Mouse (Mus musculus): Measurements from ENCODE around the gene Supt6. TPM values are rescaled to one million over a fixed set of nuclear protein-coding genes. Genes with fewer than 3 reads are reported as not detected.
A peak's percentile ranks its signal among the peaks of the same experiment; 100 is the strongest.
"Not testable (repeated sequence)": the region's sequence is repeated elsewhere in the genome, so short reads cannot be mapped to it uniquely, and the experiment has no call there.

Supt6 gene
- 100 to 1,000 TPM in 14 of 26 experiments, 10 to 100 TPM in 12; 79.8 to 175 (median 102) TPM for total RNA-seq (2018; cell fraction: chromatin; rRNA removed)
- 10 to 100 TPM; 41.9 to 59.2 (median 51.7) TPM for total RNA-seq (2018; cell fraction: cytosol; rRNA removed)
- total RNA-seq (2018; cell fraction: nucleus; rRNA removed), result 10 to 100 TPM; 62.5 to 89.5 (median 75.2) TPM
- polyA plus RNA-seq (2018), result 35.9 to 79.5 TPM (median 42.0 TPM) in 3 replicates

DNA sequence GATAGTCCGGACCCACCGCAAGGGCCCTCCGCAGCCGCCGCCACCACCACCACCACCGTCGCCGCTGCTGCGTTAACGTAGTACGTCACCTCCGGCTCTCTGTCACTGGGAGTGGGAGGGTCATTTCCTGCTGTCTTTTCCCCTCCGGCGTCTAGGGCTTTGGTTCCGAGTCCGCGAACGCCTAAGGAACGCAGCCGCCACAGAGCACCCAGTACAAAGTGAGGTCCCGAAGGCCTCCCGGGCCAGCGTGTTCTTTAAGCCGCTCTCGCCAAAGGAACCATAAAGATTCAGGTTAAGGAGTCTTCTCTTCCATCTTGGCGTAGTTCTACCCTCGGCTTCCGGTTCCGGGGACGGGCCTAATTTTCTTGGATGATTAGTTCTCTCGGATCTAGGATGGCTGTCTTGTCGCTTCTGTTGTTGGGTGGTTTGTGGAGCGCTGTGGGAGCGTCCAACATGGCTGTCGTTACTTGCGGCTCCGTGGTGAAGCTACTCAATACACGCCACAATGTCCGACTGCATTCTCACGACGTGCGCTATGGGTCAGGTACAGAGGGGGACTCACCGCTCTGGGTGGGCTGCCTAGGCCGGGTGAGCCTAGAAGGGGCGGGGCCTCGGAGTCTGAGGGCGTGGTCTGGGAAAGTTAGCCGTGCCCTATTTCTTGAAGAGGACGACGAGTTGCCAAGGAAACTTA, at the start of gene Supt6, which contains the start of gene Sdf2:
TSS of gene Supt6 (minus strand) at position 361 of the 691 bp plus-strand sequence.
TSS of gene Sdf2 (plus strand) at position 120 of the 691 bp plus-strand sequence.
- H3K27ac ChIP-seq, result peak within 1 kb of the TSS; percentile 97
- peaks cover 1% of the 10 kb centered on the region for H3K36me3 ChIP-seq (ENCODE audit: inconsistent target)
- H3K79me2 ChIP-seq (ENCODE audit: inconsistent target), result peaks cover 94% of the 10 kb centered on the region
- under 1% methylated on average over 49 of the region's 50 CpGs for WGBS (ENCODE audit: missing documents)
- H3K4me3 ChIP-seq (ENCODE audit: inconsistent target), result peak within 1 kb of the TSS; percentile 100

DNA sequence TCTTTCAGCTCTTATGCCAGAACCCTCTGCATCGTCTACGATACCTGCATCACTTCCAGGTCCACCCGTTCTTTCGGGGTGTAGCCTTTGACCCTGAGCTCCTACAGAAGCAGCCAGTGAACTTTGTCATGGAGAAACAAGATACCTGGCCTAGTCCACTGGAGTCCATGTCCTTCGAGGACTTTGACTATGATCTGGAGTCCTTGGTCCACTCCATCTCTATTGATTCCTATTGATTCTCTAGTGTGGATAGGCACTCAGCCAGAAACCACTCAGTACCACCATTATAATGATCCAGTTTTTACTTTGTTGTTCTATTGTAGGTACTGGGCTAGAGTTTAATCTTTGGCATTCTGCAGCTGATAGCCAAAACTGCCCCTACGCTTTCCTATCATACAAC, 48.8 kb upstream of the Supt6 start:
- Histone ChIP-seq H3K4me3 (ENCODE audit: inconsistent target) (no peak overlapping the region), H3K27ac (no peak overlapping the region), H3K79me2 (ENCODE audit: inconsistent target) (no peaks in the 10 kb centered on the region), H3K36me3 (ENCODE audit: inconsistent target) (peaks cover 17% of the 10 kb centered on the region)
- 92% methylated on average over 6 of the region's 6 CpGs for WGBS (ENCODE audit: missing documents)

DNA sequence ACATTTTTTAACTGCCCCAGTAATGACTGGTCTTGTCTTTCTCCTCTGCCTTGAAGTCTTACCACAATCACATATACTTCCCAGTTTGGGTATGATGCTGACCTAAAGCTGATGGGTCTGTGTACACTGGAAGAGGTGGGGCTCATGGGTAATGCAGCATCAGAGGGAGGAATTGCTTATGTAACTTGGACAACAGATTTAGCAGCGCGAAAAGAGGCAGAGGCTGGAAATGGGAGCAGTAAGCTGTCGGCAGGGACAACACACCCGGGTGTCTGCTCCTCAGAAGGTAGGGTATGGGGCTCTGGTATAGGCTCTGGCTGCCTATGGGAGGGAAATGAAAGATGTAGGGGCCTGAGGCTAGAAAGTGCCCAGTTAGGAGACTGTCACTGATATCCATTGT, 44.9 kb upstream of the Supt6 start, which contains the start of gene BC030499:
TSS of gene BC030499 (plus strand) at position 188 of the 400 bp plus-strand sequence.
- 96% methylated on average over 4 of the region's 4 CpGs for WGBS (ENCODE audit: missing documents)
- Histone ChIP-seq H3K27ac (no peak within 1 kb of the TSS), H3K36me3 (ENCODE audit: inconsistent target) (peaks cover 52% of the 10 kb centered on the region), H3K4me3 (ENCODE audit: inconsistent target) (no peak within 1 kb of the TSS), H3K79me2 (ENCODE audit: inconsistent target) (no peaks in the 10 kb centered on the region)

DNA sequence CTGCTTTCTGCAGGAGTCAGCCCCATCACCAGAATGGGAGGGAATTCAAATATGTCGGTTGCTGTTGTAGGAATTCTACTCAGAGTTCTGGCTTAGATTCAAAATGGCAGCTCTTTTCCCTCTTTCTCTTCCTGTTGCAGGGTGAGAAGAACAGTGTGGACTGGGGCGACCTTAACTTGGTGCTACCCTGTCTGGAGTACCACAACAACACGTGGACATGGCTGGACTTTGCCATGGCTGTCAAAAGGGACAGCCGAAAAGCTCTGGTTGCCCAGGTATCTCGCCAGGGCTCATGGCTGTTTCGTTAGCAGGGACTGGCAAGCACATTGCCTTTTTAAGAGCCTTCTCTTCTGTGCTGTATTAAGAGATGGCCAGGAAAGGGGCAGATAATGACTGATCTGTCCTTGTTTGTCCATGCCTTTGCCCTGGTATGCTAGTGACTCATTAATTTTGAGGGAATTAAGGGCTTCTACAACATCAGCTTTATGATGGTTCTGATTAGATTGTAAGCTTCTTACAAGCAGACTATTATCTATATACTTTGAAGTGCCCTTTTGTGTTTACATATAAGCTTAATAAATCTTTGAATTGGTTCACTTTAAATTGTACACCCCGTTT, 43.5 kb upstream of the Supt6 start:
- Histone ChIP-seq H3K4me3 (ENCODE audit: inconsistent target) (no peak overlapping the region), H3K79me2 (ENCODE audit: inconsistent target) (no peaks in the 10 kb centered on the region), H3K36me3 (ENCODE audit: inconsistent target) (peaks cover 66% of the 10 kb centered on the region), H3K27ac (no peak overlapping the region)
- 96% methylated on average over 7 of the region's 7 CpGs for WGBS (ENCODE audit: missing documents)

DNA sequence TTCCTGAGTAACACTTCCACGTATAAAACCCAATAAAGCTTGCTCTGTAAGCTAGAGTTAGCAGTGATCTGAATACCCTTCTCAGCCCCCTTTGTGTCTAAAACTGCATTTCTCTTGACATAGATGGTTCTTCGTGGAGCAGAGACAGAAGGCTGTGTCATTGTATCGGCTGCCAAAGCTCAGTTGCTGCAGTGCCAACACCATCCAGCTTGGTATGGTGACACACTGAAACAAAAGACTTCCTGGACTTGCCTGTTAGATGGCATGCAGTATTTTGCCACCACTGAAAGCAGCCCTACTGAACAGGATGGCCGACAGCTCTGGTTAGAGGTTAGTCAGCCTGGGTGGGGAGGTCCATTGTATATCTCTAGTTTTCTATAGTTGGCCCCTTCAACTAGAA, 33.8 kb upstream of the Supt6 start:
- H3K4me3 ChIP-seq (ENCODE audit: inconsistent target), result no peak overlapping the region
- peaks cover 79% of the 10 kb centered on the region for H3K36me3 ChIP-seq (ENCODE audit: inconsistent target)
- peaks cover 60% of the 10 kb centered on the region for H3K79me2 ChIP-seq (ENCODE audit: inconsistent target)
- no peak overlapping the region for H3K27ac ChIP-seq
- WGBS (ENCODE audit: missing documents), result 86% methylated on average over 4 of the region's 4 CpGs

DNA sequence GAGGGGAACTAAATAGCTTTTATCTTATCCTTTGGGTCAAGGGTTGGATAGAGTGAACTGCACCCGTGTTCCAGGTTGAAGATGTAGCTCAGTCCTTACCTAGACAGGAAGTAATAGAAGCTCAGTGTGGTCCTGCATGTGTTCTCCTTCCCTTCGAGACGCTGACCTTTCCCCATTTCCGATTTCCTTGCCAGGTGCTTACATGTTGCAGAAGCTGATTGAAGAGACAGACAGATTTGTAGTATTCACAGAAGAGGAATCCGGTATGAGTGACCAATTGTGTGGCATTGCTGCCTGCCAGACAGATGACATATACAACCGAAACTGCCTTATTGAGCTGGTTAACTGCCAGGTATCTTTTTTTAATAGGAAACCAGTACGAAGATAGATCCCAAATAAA, 33.1 kb upstream of the Supt6 start:
- no peak overlapping the region for H3K4me3 ChIP-seq (ENCODE audit: inconsistent target)
- 92% methylated on average over 7 of the region's 7 CpGs for WGBS (ENCODE audit: missing documents)
- no peak overlapping the region for H3K27ac ChIP-seq

DNA sequence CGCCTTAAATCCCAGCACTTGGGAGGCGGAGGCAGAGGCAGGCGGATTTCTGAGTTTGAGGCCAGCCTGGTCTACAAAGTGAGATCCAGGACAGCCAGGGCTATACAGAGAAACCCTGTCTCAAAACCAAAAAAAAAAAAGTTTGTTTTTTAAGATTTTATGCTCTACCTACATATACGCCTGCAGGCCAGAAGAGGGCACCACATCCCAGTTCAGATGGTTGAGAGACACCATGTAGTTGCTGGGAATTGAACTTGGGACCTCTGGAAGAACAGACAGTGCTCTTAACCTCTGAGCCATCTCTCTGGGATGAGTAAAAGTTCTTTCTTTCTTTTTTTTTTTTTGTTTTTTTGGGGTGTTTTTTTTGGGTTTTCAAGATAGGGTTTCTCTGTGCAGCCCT, 30.4 kb upstream of the Supt6 start:
- 93% methylated on average over 4 of the region's 4 CpGs for WGBS (ENCODE audit: missing documents)
- not testable (repeated sequence) for H3K27ac ChIP-seq; H3K4me3 ChIP-seq (ENCODE audit: inconsistent target)
- H3K36me3 ChIP-seq (ENCODE audit: inconsistent target), result peaks cover 79% of the 10 kb centered on the region
- peaks cover 78% of the 10 kb centered on the region for H3K79me2 ChIP-seq (ENCODE audit: inconsistent target)

More for the DNA sequence above, 33.1 kb upstream of the Supt6 start:
- Histone ChIP-seq H3K36me3 (ENCODE audit: inconsistent target) (peaks cover 79% of the 10 kb centered on the region), H3K79me2 (ENCODE audit: inconsistent target) (peaks cover 67% of the 10 kb centered on the region)

DNA sequence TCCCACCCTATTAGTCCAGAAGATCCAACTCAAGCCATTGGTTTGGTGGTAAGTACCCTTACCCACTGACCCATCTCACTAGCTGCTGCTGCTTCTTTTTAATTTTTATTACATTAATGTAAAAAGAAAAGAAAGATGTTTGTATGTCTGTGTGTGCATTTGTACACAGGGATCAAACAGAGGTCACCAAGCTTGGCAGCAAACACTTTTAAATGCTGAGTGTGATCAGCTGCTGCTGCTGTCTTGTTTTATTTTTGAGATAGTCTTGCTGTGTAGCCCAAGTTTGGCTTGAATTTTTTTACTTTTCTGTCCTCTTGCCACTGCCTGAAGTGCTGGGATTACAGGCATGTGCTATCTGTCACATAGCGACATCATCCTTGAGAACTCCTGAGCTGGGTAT, 29.8 kb upstream of the Supt6 start:
- Histone ChIP-seq H3K79me2 (ENCODE audit: inconsistent target) (peaks cover 78% of the 10 kb centered on the region), H3K36me3 (ENCODE audit: inconsistent target) (peaks cover 77% of the 10 kb centered on the region), H3K4me3 (ENCODE audit: inconsistent target) (no peak overlapping the region), H3K27ac (no peak overlapping the region)
- WGBS (ENCODE audit: missing documents), result 100% methylated on average over 1 of the region's 1 CpGs

DNA sequence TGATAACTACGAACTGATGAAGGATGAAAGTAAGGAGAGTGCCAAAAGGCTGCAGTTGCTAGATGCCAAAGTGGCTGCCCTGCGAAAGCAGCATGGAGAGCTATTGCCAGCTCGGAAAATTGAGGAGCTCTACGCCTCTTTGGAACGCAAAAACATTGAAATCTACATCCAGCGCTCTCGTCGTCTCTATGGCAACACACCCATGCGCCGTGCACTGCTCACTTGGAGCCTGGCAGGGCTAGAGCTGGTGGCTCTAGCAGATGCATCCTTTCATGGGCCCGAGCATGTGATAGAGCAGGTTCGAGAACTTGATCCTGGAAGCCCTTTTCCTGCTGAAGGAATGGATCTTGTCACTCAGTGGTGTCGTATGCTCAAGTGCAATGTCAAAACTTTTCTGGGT, 26.2 kb upstream of the Supt6 start:
- Histone ChIP-seq H3K27ac (no peak overlapping the region), H3K4me3 (ENCODE audit: inconsistent target) (no peak overlapping the region), H3K79me2 (ENCODE audit: inconsistent target) (peaks cover 80% of the 10 kb centered on the region), H3K36me3 (ENCODE audit: inconsistent target) (peaks cover 78% of the 10 kb centered on the region)
- whole genome bisulfite sequencing (ENCODE audit: missing documents), result 94% methylated on average over 10 of the region's 13 CpGs

DNA sequence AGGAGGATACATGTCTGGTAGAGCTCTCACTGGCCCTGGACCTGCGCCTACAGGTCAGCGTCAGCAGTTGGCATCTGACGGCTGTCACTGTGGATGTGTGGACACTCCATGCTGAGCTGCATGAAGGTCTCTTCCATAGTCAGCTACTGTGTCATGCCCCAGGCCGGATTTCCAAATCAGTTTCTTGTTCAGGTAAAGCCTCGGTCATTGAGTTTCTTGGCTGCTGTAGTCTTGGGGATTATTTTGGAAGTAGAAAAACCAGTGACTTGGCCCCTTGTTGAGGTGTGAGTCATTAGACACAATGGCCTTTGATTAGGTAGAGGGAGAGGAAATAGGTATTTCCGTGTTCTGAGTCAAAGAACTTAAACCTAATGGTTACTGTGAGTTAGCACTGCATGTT, 19.8 kb upstream of the Supt6 start:
- Histone ChIP-seq H3K27ac (no peak overlapping the region), H3K36me3 (ENCODE audit: inconsistent target) (peaks cover 53% of the 10 kb centered on the region), H3K79me2 (ENCODE audit: inconsistent target) (peaks cover 61% of the 10 kb centered on the region), H3K4me3 (ENCODE audit: inconsistent target) (no peak overlapping the region)
- WGBS (ENCODE audit: missing documents), result 100% methylated on average over 6 of the region's 6 CpGs

DNA sequence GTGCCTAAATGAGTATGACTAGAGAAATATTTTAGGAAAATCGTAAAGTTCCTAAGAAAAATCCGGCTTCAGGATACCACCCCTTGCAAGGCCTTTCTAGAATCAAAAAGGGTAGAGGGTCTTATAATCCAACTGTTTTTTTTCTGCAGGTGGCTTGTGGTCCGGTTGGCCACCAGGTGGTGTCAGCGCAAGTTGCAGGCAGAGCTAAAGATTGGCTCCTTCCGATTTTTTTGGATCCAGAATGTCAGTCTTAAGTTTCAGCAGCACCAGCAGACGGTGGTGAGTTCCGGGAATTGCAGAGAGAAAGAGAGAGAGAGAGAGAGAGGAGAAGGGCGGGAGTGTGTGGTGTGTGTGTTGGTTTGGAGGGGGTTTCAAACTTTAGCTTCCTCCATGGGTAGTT, 16.8 kb upstream of the Supt6 start:
- Histone ChIP-seq H3K79me2 (ENCODE audit: inconsistent target) (peaks cover 34% of the 10 kb centered on the region), H3K4me3 (ENCODE audit: inconsistent target) (peak overlapping the region; percentile 96), H3K36me3 (ENCODE audit: inconsistent target) (peaks cover 31% of the 10 kb centered on the region), H3K27ac (peak overlapping the region; percentile 96)
- 0% methylated on average over 8 of the region's 8 CpGs for WGBS (ENCODE audit: missing documents)

DNA sequence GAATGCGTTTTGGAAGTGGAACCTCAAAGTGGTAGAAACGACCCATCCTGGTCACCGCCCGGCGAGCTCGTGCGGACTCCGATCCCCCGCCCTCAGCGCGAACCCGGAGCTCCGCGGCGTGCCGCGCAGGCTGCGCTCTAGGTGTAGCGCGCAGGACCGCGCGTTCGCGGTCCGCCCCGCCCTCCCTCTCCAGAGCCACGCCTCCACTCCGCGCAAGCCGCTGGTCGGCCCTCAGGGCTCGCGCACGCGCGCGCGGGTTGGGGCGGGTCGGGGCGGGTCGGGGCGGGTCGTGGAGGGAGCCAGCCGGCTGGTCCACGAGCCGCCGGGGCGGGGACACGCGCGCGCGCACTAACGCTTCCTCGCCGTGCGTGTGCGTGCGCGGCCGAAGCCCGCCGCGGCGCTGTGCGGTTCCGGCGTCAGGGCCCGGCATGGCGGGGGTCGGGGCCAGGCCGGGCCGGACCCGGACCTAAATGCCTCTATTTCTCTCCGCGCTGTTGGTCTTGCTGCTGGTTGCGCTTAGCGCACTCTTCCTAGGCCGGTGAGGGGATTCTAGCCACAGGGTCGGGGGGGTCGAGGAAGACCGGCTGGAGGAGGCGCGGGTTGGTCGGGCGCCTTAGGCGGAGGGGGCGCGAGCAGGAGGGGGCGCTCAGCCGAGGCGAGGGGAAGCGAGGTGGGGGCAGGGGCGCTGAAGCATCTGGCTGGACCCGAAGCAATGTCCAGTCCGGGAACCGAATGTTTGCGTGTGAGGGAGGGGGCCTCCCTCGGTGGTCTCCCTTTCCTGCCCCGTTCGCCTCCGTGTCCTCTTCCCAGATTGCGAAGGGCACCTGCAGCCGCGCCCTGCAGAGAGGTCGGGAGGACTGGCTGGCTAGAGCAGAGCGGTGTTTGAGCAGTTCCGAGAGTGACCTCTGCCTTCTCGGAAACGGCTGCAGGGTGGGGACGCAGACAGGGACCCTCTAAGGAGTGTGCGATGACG, 15.9 kb upstream of the Supt6 start, which contains the start of gene 2610507B11Rik:
TSS of gene 2610507B11Rik (plus strand) at position 373 of the 973 bp plus-strand sequence.
- under 1% methylated on average over 113 of the region's 115 CpGs for WGBS (ENCODE audit: missing documents)
- Histone ChIP-seq H3K27ac (peak within 1 kb of the TSS; percentile 96), H3K36me3 (ENCODE audit: inconsistent target) (peaks cover 26% of the 10 kb centered on the region), H3K4me3 (ENCODE audit: inconsistent target) (peak within 1 kb of the TSS; percentile 96), H3K79me2 (ENCODE audit: inconsistent target) (peaks cover 34% of the 10 kb centered on the region)

DNA sequence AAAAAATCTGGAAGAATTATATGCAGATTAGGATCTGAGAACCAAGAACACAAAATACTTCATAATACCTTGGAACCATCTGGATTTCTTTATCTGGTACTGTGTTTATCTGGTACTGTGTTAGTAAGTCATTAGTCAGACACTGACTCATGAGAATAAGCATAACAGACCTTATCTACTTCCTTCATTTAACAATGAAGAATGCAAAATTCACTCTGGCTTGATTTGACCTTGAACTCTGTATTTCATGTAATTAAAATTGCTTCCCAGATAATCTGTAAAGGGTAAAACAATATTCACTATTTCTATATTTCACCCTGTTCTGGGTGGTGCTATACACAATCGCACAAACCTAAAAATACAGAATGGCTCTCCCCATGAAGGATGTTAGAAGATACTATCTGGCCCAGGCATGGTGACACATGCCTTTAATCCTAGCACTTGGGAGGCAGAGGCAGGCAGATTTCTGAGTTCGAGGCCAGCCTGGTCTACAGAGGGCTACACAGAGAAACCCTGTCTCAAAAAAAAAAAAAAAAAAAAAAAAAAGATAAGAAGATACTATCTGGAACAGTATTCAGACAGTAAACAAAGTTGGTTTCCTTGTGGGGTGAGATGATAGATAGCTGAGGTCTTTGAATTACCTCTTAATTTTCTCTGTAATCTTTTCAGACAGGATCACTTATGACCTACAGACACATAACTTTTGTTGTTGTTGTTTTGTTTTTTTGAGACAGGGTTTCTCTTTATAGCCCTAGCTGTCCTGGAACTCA, 14.9 kb upstream of the Supt6 start:
- H3K4me3 ChIP-seq (ENCODE audit: inconsistent target), result peak overlapping the region; percentile 16; the same call in 1 of the 2 replicates
- peak overlapping the region; percentile 25; the same call in 1 of the 2 replicates for H3K27ac ChIP-seq
- 92% methylated on average over 1 of the region's 2 CpGs for WGBS (ENCODE audit: missing documents)

More for the DNA sequence above, 14.9 kb upstream of the Supt6 start:
- H3K79me2 ChIP-seq (ENCODE audit: inconsistent target), result peaks cover 24% of the 10 kb centered on the region
- peaks cover 16% of the 10 kb centered on the region for H3K36me3 ChIP-seq (ENCODE audit: inconsistent target)
